Mouse (Mus musculus): ENCODE data around the gene Klhl29. TPM values are rescaled to one million over a fixed set of nuclear protein-coding genes. Genes with fewer than 3 reads are reported as not detected.

Gene Klhl29
- polyA plus RNA-seq, 1 experiment, result 0.02 TPM

GRCm38 (mm10) chr12:5073191-5073590, 302.3 kb downstream of the Klhl29 start:
- no peaks in the 10 kb centered on the region for H3K79me2 ChIP-seq (ENCODE audit: control insufficient read depth, insufficient read depth)
- no peak overlapping the region for H3K4me2 ChIP-seq (ENCODE audit: low read depth)
- TF ChIP-seq TCF3 (IDR thresholded peaks at IDR 0.05; ENCODE audit: insufficient read length, low read depth), result no peak
- TF ChIP-seq MYOD1 (IDR thresholded peaks at IDR 0.05; ENCODE audit: control insufficient read depth in 1 of 3, insufficient read length in 2 of 3, low read depth in 2 of 3), result no peak
- TF ChIP-seq SRF (IDR thresholded peaks at IDR 0.05; ENCODE audit: control insufficient read depth, insufficient read length, low read depth), result no peak
- no peak for TF ChIP-seq CEBPB (IDR thresholded peaks at IDR 0.05; ENCODE audit: insufficient read depth, poor library complexity, severe bottlenecking)
- no peak for TF ChIP-seq TCF12 (IDR thresholded peaks at IDR 0.05; ENCODE audit: insufficient read depth, poor library complexity, severe bottlenecking)
- no peak for TF ChIP-seq E2F4 (IDR thresholded peaks at IDR 0.05; ENCODE audit: insufficient read depth)
- no peak for TF ChIP-seq USF1 (IDR thresholded peaks at IDR 0.05; ENCODE audit: low read depth)
- TF ChIP-seq MAX (IDR thresholded peaks at IDR 0.05; ENCODE audit: low read depth), result no peak
- TF ChIP-seq POLR2A (IDR thresholded peaks at IDR 0.05; ENCODE audit: insufficient read length, low read depth), result no peak
- TF ChIP-seq POLR2AphosphoS2 (IDR thresholded peaks at IDR 0.05; ENCODE audit: insufficient read length, low read depth), result no peak
- TF ChIP-seq MYOG (IDR thresholded peaks at IDR 0.05; ENCODE audit: control insufficient read depth in 1 of 3, insufficient read depth in 1 of 3, insufficient read length in 2 of 3, low read depth in 2 of 3), result no peak
- TF ChIP-seq REST (IDR thresholded peaks at IDR 0.05; ENCODE audit: insufficient read depth, insufficient read length), result no peak

GRCm38 (mm10) chr12:5070131-5070530, 305.4 kb downstream of the Klhl29 start:
- no peak for TF ChIP-seq MAX (IDR thresholded peaks at IDR 0.05; ENCODE audit: low read depth)
- no peak for TF ChIP-seq CEBPB (IDR thresholded peaks at IDR 0.05; ENCODE audit: insufficient read depth, poor library complexity, severe bottlenecking)
- no peak for TF ChIP-seq E2F4 (IDR thresholded peaks at IDR 0.05; ENCODE audit: insufficient read depth)
- no peak for TF ChIP-seq POLR2A (IDR thresholded peaks at IDR 0.05; ENCODE audit: insufficient read length, low read depth)
- no peak for TF ChIP-seq REST (IDR thresholded peaks at IDR 0.05; ENCODE audit: insufficient read depth, insufficient read length)
- TF ChIP-seq MYOD1 (IDR thresholded peaks at IDR 0.05; ENCODE audit: control insufficient read depth in 1 of 3, insufficient read length in 2 of 3, low read depth in 2 of 3), result no peak
- TF ChIP-seq POLR2AphosphoS2 (IDR thresholded peaks at IDR 0.05; ENCODE audit: insufficient read length, low read depth), result no peak
- TF ChIP-seq TCF3 (IDR thresholded peaks at IDR 0.05; ENCODE audit: insufficient read length, low read depth), result no peak
- TF ChIP-seq USF1 (IDR thresholded peaks at IDR 0.05; ENCODE audit: low read depth), result no peak
- TF ChIP-seq TCF12 (IDR thresholded peaks at IDR 0.05; ENCODE audit: insufficient read depth, poor library complexity, severe bottlenecking), result no peak
- no peak for TF ChIP-seq SRF (IDR thresholded peaks at IDR 0.05; ENCODE audit: control insufficient read depth, insufficient read length, low read depth)
- TF ChIP-seq MYOG (IDR thresholded peaks at IDR 0.05; ENCODE audit: control insufficient read depth in 1 of 3, insufficient read depth in 1 of 3, insufficient read length in 2 of 3, low read depth in 2 of 3), result no peak
- no peaks in the 10 kb centered on the region for H3K36me3 ChIP-seq (ENCODE audit: control insufficient read depth, insufficient read depth)
- no peak overlapping the region for H3K4me3 ChIP-seq
- H3K27me3 ChIP-seq (ENCODE audit: control insufficient read depth, insufficient read depth, insufficient read length), result no peaks in the 10 kb centered on the region
- no peak overlapping the region for H3ac ChIP-seq (ENCODE audit: control insufficient read depth, insufficient read length)
- no peak overlapping the region for H3K4me2 ChIP-seq (ENCODE audit: low read depth)
- no peaks in the 10 kb centered on the region for H3K79me2 ChIP-seq (ENCODE audit: control insufficient read depth, insufficient read depth)

More at GRCm38 (mm10) chr12:5073191-5073590, 302.3 kb downstream of the Klhl29 start:
- Histone ChIP-seq H3ac (ENCODE audit: control insufficient read depth, insufficient read length) (no peak overlapping the region), H3K36me3 (ENCODE audit: control insufficient read depth, insufficient read depth) (no peaks in the 10 kb centered on the region), H3K4me3 (no peak overlapping the region), H3K27me3 (ENCODE audit: control insufficient read depth, insufficient read depth, insufficient read length) (no peaks in the 10 kb centered on the region)

GRCm38 (mm10) chr12:5067590-5067989, 307.9 kb downstream of the Klhl29 start:
- no peak overlapping the region for H3K4me2 ChIP-seq (ENCODE audit: low read depth)
- TF ChIP-seq TCF3 (IDR thresholded peaks at IDR 0.05; ENCODE audit: insufficient read length, low read depth) (no peak), POLR2AphosphoS2 (IDR thresholded peaks at IDR 0.05; ENCODE audit: insufficient read length, low read depth) (no peak), MYOD1 (IDR thresholded peaks at IDR 0.05; ENCODE audit: control insufficient read depth in 1 of 3, insufficient read length in 2 of 3, low read depth in 2 of 3) (no peak), REST (IDR thresholded peaks at IDR 0.05; ENCODE audit: insufficient read depth, insufficient read length) (no peak)
- no peak overlapping the region for H3ac ChIP-seq (ENCODE audit: control insufficient read depth, insufficient read length)
- H3K27me3 ChIP-seq (ENCODE audit: control insufficient read depth, insufficient read depth, insufficient read length), result no peaks in the 10 kb centered on the region
- H3K79me2 ChIP-seq (ENCODE audit: control insufficient read depth, insufficient read depth), result no peaks in the 10 kb centered on the region
- no peak overlapping the region for H3K4me3 ChIP-seq
- no peaks in the 10 kb centered on the region for H3K36me3 ChIP-seq (ENCODE audit: control insufficient read depth, insufficient read depth)

GRCm38 (mm10) chr12:5048104-5048503, 327.4 kb downstream of the Klhl29 start:
- H3ac ChIP-seq (ENCODE audit: control insufficient read depth, insufficient read length), result no peak overlapping the region
- H3K4me3 ChIP-seq, result no peak overlapping the region
- no peak overlapping the region for H3K4me2 ChIP-seq (ENCODE audit: low read depth)
- H3K27me3 ChIP-seq (ENCODE audit: control insufficient read depth, insufficient read depth, insufficient read length), result no peaks in the 10 kb centered on the region
- no peak for TF ChIP-seq REST (IDR thresholded peaks at IDR 0.05; ENCODE audit: insufficient read depth, insufficient read length)
- TF ChIP-seq MAX (IDR thresholded peaks at IDR 0.05; ENCODE audit: low read depth), result no peak
- TF ChIP-seq MYOG (IDR thresholded peaks at IDR 0.05; ENCODE audit: control insufficient read depth in 1 of 3, insufficient read depth in 1 of 3, insufficient read length in 2 of 3, low read depth in 2 of 3), result no peak
- no peak for TF ChIP-seq POLR2AphosphoS2 (IDR thresholded peaks at IDR 0.05; ENCODE audit: insufficient read length, low read depth)
- TF ChIP-seq CEBPB (IDR thresholded peaks at IDR 0.05; ENCODE audit: insufficient read depth, poor library complexity, severe bottlenecking), result no peak
- TF ChIP-seq E2F4 (IDR thresholded peaks at IDR 0.05; ENCODE audit: insufficient read depth), result no peak
- no peak for TF ChIP-seq MYOD1 (IDR thresholded peaks at IDR 0.05; ENCODE audit: control insufficient read depth in 1 of 3, insufficient read length in 2 of 3, low read depth in 2 of 3)
- TF ChIP-seq SRF (IDR thresholded peaks at IDR 0.05; ENCODE audit: control insufficient read depth, insufficient read length, low read depth), result no peak
- no peak for TF ChIP-seq USF1 (IDR thresholded peaks at IDR 0.05; ENCODE audit: low read depth)
- TF ChIP-seq TCF3 (IDR thresholded peaks at IDR 0.05; ENCODE audit: insufficient read length, low read depth), result no peak
- no peak for TF ChIP-seq TCF12 (IDR thresholded peaks at IDR 0.05; ENCODE audit: insufficient read depth, poor library complexity, severe bottlenecking)
- TF ChIP-seq POLR2A (IDR thresholded peaks at IDR 0.05; ENCODE audit: insufficient read length, low read depth), result no peak
- H3K79me2 ChIP-seq (ENCODE audit: control insufficient read depth, insufficient read depth), result no peaks in the 10 kb centered on the region
- H3K36me3 ChIP-seq (ENCODE audit: control insufficient read depth, insufficient read depth), result peaks cover 6% of the 10 kb centered on the region

- H3ac ChIP-seq (ENCODE audit: control insufficient read depth, insufficient read length), result no peak overlapping the region
- H3K27me3 ChIP-seq (ENCODE audit: control insufficient read depth, insufficient read depth, insufficient read length), result no peaks in the 10 kb centered on the region
- no peaks in the 10 kb centered on the region for H3K79me2 ChIP-seq (ENCODE audit: control insufficient read depth, insufficient read depth)
- H3K4me2 ChIP-seq (ENCODE audit: low read depth), result no peak overlapping the region
- no peak overlapping the region for H3K4me3 ChIP-seq
- H3K36me3 ChIP-seq (ENCODE audit: control insufficient read depth, insufficient read depth), result peaks cover 9% of the 10 kb centered on the region
- TF ChIP-seq MYOD1 (IDR thresholded peaks at IDR 0.05; ENCODE audit: control insufficient read depth in 1 of 3, insufficient read length in 2 of 3, low read depth in 2 of 3) (no peak), MYOG (IDR thresholded peaks at IDR 0.05; ENCODE audit: control insufficient read depth in 1 of 3, insufficient read depth in 1 of 3, insufficient read length in 2 of 3, low read depth in 2 of 3) (no peak), REST (IDR thresholded peaks at IDR 0.05; ENCODE audit: insufficient read depth, insufficient read length) (no peak), USF1 (IDR thresholded peaks at IDR 0.05; ENCODE audit: low read depth) (no peak), TCF12 (IDR thresholded peaks at IDR 0.05; ENCODE audit: insufficient read depth, poor library complexity, severe bottlenecking) (no peak), SRF (IDR thresholded peaks at IDR 0.05; ENCODE audit: control insufficient read depth, insufficient read length, low read depth) (no peak), MAX (IDR thresholded peaks at IDR 0.05; ENCODE audit: low read depth) (no peak), TCF3 (IDR thresholded peaks at IDR 0.05; ENCODE audit: insufficient read length, low read depth) (no peak), E2F4 (IDR thresholded peaks at IDR 0.05; ENCODE audit: insufficient read depth) (no peak), POLR2A (IDR thresholded peaks at IDR 0.05; ENCODE audit: insufficient read length, low read depth) (no peak), POLR2AphosphoS2 (IDR thresholded peaks at IDR 0.05; ENCODE audit: insufficient read length, low read depth) (no peak), CEBPB (IDR thresholded peaks at IDR 0.05; ENCODE audit: insufficient read depth, poor library complexity, severe bottlenecking) (no peak)
Measured at GRCm38 (mm10) chr12:5044141-5044540, 331.3 kb downstream of the Klhl29 start.

All from myocyte (in vitro differentiated cells).